Mouse (Mus musculus): ENCODE data around the gene Faah. TPM values are rescaled to one million over a fixed set of nuclear protein-coding genes. Genes with fewer than 3 reads are reported as not detected.

Faah gene
- total RNA-seq, 2 experiments from 2014 or later: 45.8 to 53.7 TPM

DNA sequence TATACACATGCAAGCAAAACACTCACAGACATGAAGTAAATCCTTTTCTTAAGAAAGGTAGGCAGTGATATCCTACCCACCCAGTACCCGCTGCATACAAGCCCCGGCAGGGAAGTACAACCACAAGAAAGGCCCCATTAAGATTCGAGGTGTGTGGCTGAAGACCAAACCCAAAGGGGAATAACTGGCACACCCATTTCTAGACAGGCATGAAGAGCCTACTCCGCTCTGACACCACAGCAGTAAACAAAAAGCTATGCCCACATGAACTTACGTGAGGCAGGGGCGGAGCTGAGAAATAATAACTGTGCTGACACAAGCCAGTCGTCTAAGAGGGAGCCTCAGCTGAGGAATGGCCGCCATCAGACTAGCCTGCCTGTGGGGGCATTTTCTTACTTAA lies 7.5 kb downstream of the Faah start:
- no peak for DNase-seq
- intact Hi-C loops (cut with DNase I): no loop called here

DNA sequence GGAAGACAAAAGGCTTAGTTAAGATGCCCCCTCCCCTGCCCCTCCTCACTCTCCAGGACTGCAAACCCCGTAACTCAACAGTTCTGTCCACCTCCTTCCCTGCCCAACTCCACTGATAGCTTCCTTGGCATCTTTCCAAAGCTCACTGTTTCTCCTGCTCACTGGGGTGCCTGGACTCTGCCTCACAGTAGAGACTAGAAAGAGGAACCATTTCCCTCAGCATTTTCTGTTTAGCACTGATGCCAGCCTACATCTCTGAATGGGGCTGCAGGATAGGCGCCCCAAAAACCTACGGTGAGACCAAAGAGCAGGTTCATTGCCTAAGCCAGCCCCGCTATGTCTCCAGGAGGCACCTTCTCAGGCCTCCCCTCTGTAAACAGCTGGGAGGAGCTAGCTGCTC lies 16.5 kb downstream of the Faah start:
- intact Hi-C loops (cut with DNase I): no loop called here
- DNase-seq: no peak

DNA sequence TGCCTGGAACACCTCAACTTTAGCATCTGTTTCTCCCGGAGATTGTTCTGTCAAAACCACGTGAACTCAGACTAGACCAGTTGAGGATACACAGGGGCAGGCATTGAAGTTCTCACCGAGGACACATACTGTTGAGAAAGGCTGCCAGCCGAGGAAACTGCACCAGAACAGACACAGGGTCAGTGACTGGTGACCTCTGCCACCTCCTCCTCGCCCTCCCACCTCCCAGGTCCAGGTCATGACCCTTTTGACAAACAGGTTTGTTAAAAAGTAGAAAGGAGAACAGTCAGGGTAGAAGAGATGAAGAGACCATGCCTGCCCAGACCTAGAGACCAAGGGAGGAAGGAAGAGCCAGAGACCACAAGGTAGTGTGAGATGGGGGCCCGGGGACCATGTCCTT lies 17.1 kb downstream of the Faah start:
- intact Hi-C loops (cut with DNase I): no loop called here
- DNase-seq: no peak

DNA sequence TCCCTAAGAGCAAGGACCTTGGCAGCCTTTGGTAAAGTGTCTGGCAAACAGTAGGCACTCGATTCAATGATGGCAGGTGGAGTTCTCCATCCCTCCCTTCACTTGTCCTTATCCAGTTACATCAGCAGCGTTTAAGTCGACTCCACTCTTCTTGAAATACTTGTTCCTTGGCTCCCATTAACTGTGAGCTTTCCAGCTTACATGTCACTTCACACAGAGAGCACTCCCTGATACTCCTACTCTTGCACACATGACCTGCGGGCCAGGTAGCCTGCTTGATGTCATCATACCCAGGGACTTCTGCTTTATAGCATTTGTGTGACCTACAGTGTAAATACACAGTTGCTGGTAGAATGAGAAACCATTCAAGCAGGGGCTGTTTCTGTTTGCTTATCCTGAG lies 21.0 kb downstream of the Faah start:
- no peak for DNase-seq
- intact Hi-C loops (cut with DNase I): no loop called here

DNA sequence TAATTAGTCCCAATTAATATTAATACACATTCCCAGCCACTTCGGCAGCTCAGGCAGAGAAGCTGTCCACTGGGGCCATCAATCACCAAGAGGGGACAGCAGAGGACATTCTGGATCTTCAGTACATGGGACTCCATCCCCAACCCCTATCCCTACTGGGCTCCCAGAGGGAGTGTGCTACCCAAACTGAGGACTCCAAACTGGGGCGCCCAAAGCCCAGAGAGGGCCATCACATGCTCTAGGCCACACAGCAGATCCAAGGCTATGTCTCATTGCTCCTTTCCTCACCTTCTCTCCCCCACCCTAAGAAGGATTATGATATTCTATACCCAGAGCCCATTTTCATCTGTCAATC lies 22.4 kb downstream of the Faah start:
- intact Hi-C loops (cut with DNase I): no loop called here
- no peak for DNase-seq

DNA sequence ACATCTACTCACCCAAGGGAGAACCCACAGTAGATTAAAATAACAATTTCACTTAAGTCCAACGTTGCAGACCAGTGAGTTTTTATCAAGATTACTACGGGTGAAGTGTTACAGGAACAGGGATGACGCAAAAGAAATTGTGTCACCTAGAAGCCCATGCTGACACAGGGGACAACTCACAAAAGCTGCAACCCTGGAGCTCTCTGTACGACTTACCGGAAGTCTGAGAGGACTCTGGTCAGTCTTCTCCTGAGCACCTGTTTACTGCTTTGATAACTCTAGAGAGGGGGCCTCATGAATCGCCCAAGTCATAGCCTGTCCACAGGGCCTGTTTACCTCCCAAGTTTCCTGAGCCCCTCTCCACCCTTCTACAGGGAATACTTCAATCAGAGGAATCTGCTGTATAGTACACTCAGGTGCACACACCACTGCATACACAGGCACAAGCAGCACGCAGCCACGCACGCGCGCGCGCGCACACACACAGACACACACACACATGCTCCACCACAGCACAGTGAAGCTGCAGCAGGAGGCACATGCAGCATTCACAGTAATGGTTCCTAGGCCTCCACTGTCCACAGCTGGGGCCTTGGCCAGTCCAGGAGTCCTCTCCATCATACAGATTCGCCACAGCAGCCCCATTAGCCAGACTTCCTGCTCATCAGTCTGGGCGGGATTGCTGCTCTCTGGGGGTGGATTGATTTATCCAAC lies 22.9 kb downstream of the Faah start:
- no peak for DNase-seq
- intact Hi-C loops (cut with DNase I): no loop called here

GRCm38 (mm10) chr4:115989382-115989781 lies 28.3 kb downstream of the Faah start:
- no peak for DNase-seq
- intact Hi-C loops (cut with DNase I): no loop called here

DNA sequence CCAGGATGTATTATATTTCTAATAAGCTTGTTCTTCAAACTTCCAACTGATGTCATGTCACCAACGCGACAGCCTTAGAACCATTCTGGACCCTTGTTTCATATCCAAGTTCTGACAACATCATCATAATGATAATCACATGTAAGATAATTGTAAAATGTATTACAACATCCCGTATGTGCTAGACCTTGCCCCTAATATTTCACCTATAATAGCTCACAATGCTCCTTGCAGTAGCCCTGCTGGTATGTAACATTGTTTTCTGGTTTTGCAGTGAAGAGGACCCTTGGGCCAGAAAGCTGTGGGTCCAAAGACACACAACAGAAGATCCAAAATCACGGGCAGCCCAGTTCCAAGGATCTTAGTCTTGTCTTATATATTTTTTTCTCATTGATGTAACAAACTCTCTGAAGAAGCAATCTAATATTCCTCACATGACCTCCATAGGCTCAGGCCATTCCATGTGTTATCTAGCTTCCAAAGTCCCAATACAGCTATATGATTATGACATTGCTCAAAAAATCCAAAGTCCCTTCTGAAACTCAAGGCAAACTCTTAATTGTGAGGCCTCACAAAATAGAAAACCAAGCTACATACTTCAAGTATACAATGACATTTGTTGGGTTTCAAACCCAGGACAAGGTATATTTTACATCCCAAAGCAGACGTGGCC lies 29.7 kb downstream of the Faah start:
- intact Hi-C loops (cut with DNase I): no loop called here
- DNase-seq: no peak

GRCm38 (mm10) chr4:115987436-115987835 lies 30.3 kb downstream of the Faah start:
- intact Hi-C loops (cut with DNase I): no loop called here
- DNase-seq: no peak

GRCm38 (mm10) chr4:115984967-115985366 lies 32.8 kb downstream of the Faah start:
- intact Hi-C loops (cut with DNase I): no loop called here
- DNase-seq: no peak

DNA sequence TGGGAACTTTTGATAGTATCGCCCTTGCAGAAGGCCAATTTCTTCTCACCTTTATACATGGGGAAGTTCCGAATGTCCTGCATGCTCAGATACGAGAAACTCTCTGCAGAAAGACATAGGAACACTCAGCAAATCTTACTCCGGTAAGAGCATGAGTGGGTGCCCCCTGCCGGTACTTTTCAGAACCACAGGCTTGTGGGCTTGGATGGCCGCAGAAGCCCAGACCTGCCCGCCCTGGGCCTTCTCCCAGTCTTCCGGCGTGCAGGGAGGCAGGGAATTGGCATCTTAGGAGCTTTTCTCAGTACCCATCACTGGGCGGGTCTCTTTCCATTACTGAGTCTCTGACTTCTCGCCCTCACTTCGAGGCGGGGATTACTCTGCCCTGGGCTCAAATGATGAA lies 33.6 kb downstream of the Faah start:
- intact Hi-C loops (cut with DNase I): no loop called here
- peak; percentile 92 for DNase-seq

DNA sequence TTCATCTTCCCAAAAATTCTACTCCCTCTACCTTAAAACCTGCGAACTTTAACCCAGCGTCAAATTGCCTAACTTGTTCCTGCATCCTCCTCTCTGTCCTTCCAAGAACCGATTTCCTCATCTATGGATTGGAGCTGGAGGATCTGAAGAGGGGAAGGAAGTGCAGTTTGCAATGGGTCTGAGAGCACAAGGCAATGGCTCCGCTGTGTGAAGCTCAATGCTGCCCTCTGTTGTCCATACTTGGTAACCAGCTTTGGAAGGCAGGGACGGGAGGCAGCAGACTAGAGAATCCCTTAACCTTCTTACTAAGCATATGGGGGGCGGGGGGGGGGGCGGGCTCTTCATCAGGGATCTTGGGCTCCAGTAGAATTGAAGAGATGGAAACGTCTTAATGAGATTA lies 37.0 kb downstream of the Faah start:
- intact Hi-C loops (cut with DNase I): loop anchor here (2.0 kb wide), 1 partner anchor 78 kb away; no protein-coding TSS in a partner anchor

DNA sequence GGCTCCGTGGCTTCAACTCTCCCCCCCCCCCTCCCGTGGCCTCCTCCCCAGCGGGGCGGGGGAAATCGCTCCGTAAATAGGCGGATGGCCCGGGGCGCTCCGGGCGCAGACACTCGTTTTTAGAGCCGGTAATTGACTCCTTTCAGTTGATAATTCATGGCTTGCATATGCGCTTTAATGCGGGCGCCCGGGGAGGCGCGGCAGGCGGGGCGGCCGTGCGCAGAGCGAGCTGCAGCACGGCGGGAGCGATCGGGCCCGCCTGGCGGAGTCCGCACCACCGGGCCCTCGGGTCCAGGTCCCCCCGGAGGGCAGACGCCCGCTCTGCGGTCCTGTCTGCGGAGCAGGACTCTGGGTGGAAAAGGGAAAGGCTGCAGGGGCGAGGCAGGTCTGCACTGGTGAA lies 38.3 kb downstream of the Faah start:
- no peak for DNase-seq
- intact Hi-C loops (cut with DNase I): no loop called here

More for the DNA sequence above, 37.0 kb downstream of the Faah start:
- DNase-seq: peak; percentile 73

GRCm38 (mm10) chr4:115978911-115979310 lies 38.8 kb downstream of the Faah start:
- intact Hi-C loops (cut with DNase I): no loop called here
- no peak for DNase-seq

DNA sequence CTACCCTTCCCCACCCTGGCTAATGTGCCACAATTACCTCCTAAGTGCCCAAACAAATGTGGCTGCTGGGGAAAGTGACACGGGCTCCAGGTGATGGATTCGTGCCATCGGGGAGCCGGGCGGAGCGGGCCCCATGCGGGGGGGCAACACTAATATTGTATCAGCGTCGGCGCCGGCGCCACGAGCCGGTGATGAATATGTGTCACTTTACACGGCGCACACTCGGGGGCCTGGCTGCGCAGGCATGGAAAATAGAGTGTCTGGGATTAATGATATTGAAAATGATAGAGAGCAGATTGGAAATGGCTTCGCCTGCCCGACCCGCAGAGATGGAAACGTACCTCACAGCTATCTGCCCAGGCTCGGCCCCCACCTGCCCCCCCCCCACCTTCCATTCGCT lies 45.2 kb downstream of the Faah start:
- intact Hi-C loops (cut with DNase I): no loop called here
- no peak for DNase-seq

DNA sequence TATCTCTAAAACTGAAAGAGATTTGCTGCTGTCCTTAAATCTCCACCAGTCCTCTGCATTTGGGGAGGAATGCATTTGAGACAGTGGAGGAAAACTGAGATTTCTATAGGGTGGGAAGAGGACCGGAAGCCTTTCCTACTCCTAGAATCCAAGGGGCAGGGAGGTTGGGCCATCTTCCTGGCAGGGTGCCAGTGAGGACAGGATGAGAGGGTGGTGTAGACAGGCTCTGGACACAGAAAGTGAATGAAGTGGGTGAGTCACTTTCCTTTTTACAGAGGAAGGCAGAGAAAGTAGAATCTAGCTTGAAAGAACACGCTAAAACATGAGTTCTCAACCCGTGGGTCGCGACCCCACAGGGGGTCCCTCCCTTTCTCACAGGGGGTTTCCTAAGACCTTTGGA lies 53.3 kb downstream of the Faah start:
- intact Hi-C loops (cut with DNase I): no loop called here
- no peak for DNase-seq

DNA sequence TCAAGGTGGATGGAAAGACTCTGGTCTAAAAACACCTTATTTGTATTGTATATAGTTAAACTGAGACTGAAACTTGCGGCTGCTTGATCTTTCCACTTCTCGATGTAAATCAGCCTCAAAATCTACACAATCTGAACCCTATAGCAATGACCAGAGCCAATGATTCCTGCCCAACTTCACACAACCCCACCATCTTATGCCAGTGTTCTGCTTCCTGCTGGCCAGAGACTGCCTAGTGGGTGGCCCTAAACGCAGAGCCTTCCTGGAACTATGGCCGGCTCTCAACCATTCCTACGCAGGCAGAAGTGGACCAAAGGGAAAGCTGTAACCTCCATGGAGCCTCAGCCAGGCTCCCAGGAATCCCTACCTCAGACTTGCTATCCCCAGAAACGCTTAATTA lies 54.0 kb downstream of the Faah start:
- DNase-seq: no peak
- intact Hi-C loops (cut with DNase I): no loop called here

DNA sequence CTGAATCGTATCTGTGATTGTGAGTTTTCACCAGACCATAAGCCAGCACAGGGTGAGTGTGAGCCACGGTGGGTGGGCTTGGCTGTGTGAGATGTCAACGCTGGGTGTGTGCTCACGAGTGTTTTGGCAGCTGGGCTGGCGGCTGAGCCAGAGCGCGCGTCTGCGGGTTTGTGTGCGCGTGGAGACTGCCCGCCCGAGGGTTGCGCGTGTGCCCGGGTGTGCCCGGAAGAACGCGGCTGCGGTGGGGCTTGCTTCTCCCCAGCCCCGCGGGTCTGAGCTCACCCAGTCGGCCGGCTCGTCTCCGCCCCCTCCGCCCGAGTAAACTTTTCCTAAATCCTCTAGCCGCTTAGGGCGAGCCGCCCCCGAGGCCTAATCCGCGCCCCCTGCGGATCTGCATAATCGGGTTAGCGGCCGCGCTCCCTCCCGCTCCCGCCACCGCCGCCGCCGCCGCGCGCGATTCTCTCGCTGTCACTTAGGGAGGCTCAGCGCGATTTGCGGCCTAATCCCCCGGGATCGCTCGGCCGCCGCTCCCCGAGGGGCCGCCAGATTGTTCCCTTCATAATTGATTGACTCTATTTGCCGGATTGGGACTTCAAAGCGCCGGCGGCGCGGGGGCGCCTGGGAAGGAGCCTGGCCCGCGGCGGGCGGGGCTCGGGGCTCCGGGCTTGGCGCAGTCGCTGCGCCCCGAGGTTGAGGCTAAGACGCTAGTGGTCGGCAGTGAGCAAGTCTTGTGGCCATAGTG lies 54.9 kb downstream of the Faah start:
- intact Hi-C loops (cut with DNase I): no loop called here

DNA sequence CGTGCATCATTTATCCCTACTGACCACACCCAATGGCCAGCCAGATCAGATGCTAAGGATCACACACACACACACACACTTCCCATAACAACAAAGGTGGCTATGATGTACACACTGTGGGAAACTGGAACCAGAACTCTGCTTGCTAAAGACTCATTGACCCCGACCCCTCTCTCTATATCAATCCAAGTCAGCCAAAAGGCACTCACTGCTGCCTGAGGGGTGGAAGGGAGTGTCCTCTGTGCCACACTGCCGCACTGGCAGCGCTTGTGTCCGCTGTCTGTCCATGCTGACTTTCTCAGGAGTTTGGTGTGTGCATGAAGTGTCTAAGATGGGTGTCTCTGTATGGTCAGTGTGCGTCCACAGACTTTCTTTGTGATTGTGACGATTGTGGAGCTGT lies 55.7 kb downstream of the Faah start:
- intact Hi-C loops (cut with DNase I): no loop called here
- DNase-seq: no peak

More for the DNA sequence above, 54.9 kb downstream of the Faah start:
- peak; percentile 46 for DNase-seq

GRCm38 (mm10) chr4:115959546-115959945 lies 58.2 kb downstream of the Faah start:
- intact Hi-C loops (cut with DNase I): no loop called here

GRCm38 (mm10) chr4:115955494-115955775 lies 62.3 kb downstream of the Faah start:
- intact Hi-C loops (cut with DNase I): no loop called here
- DNase-seq: no peak

More at GRCm38 (mm10) chr4:115959546-115959945, 58.2 kb downstream of the Faah start:
- no peak for DNase-seq

Data from left cerebral cortex, postnatal 4 days (tissue).